Mouse (Mus musculus): Measurements from ENCODE around the gene Fshr. TPM values are rescaled to one million over a fixed set of nuclear protein-coding genes. Genes with fewer than 3 reads are reported as not detected.

Gene Fshr
- total RNA-seq, 2 experiments from 2014 or later: not detected

DNA sequence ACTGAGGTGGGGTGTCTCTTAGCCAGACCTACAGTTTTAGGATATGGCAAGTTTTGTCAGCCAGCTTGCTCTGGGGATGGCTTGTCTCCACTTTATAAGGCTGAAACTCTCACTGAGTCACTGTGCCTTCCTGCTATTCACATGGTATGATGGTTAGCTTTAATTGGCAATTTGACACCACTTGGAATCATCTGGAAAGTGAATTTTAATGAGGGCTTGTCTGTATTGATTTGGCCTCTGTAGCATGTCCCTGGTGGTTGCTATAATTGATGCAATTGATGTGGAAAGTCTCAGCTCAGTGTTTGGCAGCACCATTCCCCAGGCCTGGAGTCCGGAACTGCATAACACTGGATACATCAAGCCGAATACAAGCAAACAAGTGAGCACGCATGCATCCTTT lies 164.4 kb downstream of the Fshr start:
- no peak for ATAC-seq (replicated peaks; ENCODE audit: poor library complexity)

DNA sequence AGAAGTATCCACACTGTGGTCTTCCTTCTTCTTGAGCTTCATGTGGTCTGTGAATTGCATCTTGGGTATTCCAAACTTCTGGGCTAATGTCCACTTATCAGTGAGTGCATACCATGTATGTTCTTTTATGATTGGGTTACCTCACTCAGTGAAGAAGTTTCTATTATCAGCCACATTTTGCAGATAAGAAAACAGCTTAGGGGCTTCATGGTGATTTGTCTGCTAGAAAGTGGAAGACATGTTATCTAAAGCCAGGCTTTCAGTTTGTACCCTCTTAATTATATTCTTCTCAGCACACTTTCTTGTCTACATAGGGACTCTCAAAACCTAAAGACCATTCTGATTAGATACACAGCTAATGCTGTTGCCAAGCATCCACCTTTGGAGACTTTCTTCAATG lies 165.8 kb downstream of the Fshr start:
- ATAC-seq (replicated peaks; ENCODE audit: poor library complexity): peak; percentile 14; the same call in 1 of the 2 replicates

DNA sequence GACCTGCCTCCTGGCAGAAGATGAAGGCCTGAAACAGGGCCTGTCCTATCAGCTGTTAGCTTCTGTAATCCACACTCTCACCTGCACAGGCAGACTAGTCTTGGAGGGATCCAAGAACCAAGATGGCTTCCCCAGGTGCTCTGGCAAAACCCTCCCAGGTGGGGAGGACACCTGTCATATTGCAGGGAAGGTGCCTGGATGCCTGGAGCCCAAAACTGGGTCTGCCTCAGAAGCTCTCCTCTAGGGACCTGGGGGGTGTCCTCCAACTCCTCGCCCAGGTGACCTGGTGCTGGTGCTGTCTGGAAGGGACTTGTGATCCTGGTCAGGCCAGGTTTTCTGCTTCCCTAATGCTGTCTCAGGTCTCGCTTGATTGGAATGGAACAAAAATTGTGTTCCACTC lies 167.5 kb downstream of the Fshr start:
- ATAC-seq (replicated peaks; ENCODE audit: poor library complexity): no peak

DNA sequence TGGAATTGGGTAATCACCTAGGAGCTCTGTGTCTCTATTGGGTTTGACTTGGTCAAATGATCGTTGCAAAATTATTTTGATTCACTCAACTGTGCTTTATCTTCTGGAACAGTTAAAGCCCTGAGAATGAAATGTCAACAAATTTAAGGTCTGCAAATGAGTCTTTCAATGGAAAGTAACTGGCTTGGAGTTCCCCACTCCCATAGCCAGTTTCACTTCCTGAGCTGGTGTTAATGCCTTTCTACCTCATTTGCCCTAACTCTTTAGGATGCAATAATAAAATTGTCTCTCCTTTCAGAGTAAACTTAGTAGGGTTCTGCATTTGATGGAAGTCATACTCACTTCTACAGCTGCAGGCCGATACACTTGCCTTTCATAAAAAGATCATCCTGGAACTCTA lies 181.0 kb downstream of the Fshr start:
- peak; percentile 57 for ATAC-seq (replicated peaks; ENCODE audit: poor library complexity)

DNA sequence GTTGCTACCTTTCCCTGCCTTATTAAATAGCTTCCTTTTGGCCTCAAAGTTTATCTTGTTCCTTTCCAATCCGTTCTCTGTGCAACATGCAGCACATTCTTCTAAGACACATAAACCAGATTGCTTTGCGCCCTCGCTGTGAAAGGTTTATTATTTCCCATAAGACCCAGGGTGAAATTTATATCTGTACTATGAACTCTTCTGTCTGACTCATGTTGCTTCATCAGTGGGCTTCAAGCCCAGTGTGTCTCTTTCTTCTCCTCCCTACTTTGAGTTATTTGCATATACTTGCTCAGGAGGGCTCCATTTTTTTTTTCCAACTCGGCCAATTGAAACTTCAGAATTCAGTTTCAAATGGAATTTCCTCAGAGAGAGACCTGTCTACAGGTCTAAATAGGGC lies 183.5 kb downstream of the Fshr start:
- ATAC-seq (replicated peaks; ENCODE audit: poor library complexity): no peak

DNA sequence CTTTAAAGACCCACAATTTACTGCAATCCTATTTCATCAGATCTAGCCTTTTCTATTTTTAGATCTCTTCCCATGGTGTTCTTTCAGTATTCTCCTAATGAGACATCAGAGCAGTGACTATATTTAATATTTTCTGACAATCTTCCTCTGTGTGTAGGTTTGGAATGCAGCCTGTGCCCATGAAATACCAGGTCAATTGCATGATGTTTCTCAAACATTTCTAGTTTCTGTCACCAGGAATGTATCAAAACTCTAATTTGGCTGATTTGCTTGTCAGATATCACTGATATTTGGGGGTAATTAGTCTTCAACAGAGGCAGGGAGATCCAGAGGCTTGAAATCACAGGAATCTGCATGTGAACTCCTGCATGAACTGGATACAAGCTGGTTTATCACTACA lies 186.8 kb downstream of the Fshr start:
- ATAC-seq (replicated peaks; ENCODE audit: poor library complexity): no peak

DNA sequence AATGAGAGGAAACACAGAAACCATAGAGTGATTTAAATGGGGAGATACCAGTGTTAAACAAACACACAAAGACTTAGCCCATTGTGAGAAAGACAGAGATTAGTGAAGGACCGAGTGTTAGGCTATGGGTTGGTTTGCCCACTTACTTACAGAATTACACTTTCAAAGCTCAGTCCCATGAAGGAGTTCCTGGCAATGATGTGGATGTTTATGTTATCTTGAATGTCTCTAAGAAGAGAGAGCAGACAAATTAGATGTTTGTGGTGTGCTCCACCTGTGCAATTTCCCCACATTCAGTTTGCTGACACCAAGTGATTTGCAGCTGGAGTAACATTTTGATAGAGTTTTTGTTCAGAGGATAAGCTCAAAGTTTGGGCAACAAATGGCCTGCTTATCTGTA lies 191.4 kb downstream of the Fshr start:
- no peak for ATAC-seq (replicated peaks; ENCODE audit: poor library complexity)

DNA sequence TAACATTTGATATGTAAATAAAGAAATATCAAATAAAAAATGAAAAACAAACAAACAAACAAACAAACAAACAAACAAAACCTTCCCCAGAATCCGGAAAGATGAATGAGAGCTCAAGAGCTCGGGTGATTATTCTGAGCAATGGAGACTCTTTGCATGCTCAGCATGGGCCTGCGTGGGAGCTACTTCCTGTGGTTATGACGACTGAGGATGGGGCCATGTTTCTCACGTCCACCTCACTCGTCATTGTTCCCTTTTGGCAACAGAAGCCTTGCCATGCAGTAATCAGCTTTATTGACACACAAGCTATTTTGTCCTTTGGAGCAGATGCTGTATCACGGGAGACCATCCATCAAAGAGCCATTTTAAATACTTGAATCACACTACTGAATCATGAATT lies 191.8 kb downstream of the Fshr start:
- ATAC-seq (replicated peaks; ENCODE audit: poor library complexity): no peak

DNA sequence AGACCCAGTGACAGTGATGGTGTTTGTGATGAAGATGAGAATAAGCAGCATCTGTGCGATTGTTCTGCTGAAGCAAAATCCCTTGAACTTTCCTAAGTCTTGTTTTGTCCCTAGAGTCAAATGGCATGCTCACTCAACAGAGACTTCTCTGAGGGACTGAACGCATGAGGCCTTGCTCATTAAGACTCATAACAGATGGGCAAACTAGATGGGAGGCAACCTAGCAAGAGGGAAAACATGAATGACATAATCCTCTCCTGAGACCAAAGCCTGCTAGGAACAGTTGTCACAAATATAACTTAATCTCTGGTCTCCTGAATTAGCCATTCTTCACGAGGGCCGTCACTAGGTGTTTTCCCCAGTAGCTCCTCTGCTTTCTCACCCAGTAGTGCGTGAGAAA lies 194.5 kb downstream of the Fshr start:
- no peak for ATAC-seq (replicated peaks; ENCODE audit: poor library complexity)

DNA sequence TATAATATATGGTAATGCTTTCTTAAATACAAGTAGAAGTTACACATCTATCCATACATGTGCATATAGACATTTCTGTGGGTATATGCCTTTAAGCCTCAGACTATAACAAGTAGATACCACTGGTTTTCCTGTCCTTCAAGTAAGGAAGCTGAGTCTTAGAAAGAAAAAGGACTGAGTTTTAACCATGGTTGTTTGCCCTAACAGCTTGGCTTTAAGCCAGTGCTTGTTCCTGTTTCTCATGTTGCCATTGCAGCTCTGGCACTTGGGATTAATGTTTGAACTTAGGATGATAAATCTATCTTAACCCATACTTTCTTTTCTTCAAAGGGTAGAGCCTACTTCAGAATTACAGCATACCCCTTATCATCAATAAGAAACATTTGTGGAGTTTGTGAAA lies 200.6 kb downstream of the Fshr start:
- ATAC-seq (replicated peaks; ENCODE audit: poor library complexity): 0 out of 2 replicates have a peak, but pooled peaks have one; percentile 37

DNA sequence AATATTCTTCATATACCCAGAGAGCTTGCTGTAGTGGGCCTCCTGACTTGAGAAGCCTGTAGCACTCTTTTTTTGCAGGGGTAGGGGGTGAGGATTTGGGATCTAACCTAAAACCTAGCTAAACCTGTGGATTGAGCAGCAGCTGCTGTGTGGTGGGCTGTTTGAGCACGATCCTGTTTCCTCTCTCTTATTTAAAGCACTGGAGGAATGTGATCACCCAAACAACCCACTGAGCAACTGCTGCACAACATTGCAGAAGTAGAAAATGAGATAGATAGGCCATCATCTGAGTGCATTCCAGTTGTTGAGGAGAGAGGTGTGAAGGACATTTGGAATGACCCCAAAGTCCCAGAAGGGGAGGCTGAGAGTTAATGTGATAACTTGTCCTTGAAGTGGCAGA lies 202.2 kb downstream of the Fshr start:
- ATAC-seq (replicated peaks; ENCODE audit: poor library complexity): no peak

DNA sequence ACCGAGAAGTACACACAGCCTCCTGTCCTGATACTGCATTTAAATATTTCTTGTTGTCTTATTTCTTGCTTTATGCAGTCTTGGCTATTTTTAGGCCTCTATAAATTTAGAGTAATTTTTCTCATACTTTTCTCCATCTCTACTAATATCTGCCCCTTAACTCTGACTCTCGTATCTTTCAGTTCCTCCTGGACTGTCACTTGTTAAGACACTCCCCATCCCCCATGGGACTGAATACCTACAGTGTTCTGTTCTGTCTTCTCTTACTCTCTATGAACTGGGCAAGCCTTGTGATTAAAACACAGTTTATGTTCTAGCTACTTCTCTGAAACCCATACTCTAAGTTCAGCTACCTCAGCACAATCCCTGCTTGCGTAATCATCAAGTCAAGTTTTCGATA lies 209.2 kb downstream of the Fshr start:
- ATAC-seq (replicated peaks; ENCODE audit: poor library complexity): no peak

DNA sequence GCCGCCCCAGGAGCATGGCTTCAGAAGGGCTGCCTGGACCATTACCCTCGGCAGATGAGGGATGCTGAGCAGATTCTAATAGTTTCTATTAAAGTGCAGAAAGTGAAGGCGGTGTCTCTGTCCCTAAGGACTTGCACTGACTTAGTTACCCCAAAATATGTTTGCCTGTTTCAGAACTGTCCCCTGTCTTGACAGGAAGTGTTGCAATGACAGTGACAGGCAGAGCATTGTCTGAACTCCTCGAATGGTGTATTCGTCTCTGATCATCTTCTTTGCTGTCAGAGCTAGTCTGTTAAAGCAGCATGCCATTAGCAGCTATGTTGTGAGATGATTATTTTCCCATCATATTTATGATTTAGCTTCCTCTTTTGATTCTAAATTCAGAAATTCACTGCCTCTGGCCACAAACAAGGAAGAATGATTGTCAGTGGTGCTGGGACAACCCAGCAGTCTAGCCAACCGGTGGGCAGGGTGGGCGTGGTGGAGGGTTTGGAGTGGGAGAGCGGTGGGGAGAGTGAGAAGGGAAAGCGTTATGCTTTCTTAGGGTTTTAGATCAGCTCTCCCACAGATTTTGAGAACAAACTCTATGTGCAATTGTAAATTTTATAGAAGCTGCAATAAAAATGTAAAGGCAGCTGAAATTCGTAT lies 219.6 kb downstream of the Fshr start:
- ATAC-seq (replicated peaks; ENCODE audit: poor library complexity): peak; percentile 93

DNA sequence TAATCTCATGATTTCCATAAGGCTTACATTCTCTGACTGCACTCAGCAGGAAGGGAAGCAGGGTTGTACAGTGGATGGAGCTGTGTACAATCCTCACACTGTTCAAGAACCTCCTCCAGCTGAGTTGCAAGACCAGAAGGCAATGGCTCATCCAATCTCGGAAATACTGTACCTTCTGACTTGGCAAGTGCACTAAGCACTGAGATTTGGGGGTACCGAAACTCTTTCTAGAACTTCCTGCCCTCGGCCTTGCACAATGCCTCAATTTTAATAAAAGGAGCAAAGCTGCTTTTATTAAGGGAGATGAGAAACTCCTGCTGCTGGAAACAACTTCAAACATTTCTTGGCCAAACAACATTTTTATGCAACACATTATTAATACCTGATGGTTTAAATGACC lies 225.9 kb downstream of the Fshr start:
- peak; percentile 34 for ATAC-seq (replicated peaks; ENCODE audit: poor library complexity)

DNA sequence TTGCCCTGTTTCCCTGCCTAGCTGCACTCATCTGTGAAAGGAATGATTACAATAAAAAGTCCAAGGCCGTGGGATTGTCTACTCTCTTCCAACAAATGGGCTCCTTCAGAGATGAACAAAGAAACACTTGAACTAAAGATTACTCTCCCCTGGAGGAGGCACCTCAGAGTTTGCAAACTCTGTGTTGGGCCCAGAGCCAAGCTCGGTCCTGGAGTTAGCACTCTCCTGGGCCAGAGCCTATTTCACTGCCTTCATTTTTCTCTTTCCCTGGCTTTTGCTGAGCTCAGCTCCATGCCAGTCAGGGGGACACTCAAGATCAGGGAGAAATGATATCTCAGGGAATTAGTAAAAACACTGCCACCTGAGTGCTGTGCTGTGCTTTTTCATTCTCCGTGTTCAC lies 234.4 kb downstream of the Fshr start:
- ATAC-seq (replicated peaks; ENCODE audit: poor library complexity): no peak

DNA sequence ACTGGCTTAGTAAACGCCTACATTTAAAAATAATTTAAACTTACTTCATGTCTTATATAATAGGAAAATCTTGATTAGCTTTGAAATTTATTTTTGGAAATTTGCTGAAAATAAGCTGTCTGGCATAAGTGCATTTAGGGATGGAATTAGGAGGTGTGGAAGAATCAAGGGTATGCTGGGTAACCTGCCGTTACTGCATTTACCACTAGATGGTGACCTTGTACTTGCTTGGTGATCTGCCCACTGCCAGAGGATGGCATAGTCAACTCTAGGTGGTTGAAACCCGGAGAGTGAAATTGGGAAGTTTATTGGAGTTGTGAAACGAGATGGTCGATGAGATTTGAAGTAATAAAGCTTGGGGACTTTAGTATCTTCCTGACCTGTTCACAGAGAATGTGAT lies 246.5 kb downstream of the Fshr start:
- ATAC-seq (replicated peaks; ENCODE audit: poor library complexity): peak; percentile 100

DNA sequence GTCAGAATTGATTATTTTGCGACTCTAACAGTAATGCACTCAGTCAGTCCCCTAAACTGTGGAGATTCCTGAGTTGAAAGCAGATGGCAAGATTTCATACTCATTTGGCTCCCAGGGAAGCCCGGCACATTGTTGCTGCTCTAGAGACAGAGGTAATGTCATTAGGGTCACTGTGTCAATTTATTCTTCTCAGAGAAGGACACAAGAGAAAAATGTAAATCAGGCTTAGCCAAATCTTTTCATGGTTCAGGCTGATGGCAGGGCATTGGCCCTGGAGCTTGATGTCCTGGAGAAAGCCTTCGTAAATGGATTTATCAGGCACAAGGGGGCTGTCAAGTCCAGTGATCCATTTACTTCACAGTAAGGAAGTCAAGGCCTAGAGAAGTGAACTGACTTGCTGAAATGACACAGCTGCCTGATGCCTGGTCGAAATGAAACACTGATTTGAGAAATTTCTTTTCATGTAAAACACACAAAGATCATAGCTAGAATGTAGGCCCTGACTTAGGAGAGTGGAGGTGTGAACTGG lies 262.3 kb downstream of the Fshr start:
- ATAC-seq (replicated peaks; ENCODE audit: poor library complexity): no peak

DNA sequence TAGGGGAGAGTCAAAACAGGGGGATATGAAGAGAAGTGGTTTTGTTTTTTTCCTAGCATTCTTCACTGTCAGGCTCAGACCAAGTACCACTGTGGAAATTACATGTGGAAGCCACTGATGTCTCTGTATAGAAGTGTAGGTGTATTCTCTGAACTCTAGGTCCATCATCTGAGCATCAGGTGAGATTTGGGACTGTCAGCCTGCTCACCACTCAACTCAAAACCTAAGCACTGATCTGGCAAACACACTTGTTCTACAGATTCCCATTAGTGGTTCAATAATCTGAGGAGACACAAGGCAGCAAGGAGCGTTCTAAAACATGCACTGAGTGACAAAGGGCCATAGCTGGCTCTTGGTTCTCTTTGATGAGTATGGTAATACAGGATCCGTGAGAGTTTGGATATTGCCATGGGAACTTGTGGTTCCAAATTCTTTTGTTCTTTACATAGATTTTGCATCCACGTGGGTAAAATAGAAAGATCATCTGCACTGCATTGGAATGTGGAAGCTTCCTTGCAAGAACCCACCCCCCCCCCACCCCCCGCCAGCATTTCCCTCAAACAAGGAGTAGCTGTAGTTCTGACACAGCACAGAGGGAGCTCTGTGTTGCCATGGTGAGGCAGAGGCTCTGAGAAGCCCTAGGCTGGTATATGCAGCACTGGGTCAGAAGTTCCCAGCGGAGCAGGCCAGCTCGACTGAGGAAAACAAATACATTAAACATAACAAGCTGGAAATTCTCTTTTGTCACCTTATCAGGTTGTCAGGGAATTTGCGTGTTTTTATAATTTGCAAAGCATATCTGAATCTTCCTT lies 262.9 kb downstream of the Fshr start:
- no peak for ATAC-seq (replicated peaks; ENCODE audit: poor library complexity)

DNA sequence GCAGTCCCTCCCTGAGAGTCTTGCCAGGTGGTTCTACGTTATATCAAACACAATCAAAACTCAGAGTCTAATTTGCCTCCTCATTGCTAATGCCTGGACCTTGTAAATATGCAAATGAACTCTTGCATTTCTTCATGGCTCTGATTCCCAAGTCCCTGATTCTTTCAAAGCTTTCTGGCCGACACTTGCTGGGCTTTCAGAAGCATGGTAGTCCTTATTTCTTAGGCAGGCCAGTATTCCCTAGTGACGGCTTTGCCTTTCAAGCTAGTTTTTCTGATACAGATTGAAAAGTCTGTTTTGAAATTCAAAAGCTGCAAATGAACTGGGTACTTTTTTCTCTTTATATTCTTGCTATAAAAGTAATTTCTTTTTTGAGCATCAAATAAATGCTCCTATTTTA lies 263.5 kb downstream of the Fshr start:
- ATAC-seq (replicated peaks; ENCODE audit: poor library complexity): no peak

Measured in megakaryocyte progenitor cell, adult 5-6 weeks (primary cell).